Mouse (Mus musculus): ENCODE data around the gene Sh3bgrl. TPM values are rescaled to one million over a fixed set of nuclear protein-coding genes. Genes with fewer than 3 reads are reported as not detected.

Gene Sh3bgrl
- total RNA-seq, 2 experiments from 2014 or later, result 59.8 to 69.6 TPM

DNA sequence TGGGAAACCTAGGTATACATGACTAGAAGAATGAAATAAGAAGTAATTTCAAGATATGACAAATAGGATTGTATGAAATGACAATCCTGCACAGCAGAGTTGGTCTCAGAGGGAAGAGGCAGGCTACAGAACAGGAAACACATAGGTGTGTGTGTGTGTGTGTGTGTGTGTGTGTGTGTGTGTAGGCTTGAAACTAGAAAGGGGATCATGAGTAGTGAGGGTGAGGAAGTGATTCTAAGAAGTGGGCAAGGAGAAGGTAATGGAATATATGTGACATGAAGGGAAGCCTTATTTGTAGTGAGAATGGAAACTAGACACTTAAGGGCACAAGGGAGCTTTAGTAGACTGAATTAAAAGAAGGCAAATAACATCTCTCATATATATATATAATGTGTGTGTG is 112.7 kb downstream of the Sh3bgrl start:
- DNase-seq (ENCODE audit: low spot score in 2 of 2), result no peak

GRCm38 (mm10) chrX:109228720-109229119 is 133.6 kb downstream of the Sh3bgrl start:
- intact Hi-C loops (cut with DNase I), result no loop called here
- no peak for DNase-seq (ENCODE audit: low spot score in 2 of 2)

More for the DNA sequence above, 112.7 kb downstream of the Sh3bgrl start:
- intact Hi-C loops (cut with DNase I), result no loop called here

DNA sequence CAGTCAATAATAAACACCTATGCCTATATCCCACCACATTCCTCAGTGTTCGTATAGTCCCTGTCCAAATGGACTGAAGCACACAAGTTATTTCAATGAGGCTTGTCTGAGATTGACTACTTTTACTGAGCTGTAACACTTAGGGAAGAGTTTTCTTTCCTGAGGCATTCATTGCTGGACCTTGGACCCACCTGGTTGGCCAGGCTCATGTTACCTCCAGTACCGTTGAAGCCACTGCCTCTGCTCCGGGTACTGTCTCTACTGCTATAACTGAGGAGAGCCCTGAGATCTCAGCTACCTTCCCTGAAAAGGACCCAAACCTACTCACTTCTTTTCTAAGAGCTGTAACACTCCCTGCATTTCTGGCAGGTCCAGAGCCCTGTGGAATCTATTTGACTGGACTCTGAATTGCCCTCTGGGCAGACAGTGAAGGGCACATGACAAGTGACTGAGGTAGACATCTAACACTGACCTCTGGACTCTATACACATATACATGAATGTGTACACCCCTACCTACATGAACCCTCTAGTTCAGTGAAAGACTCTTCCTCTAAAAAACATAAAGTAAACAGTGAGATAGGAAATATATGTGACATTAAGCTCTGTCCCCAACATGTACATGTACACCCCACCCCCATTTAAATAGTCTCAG is 140.3 kb downstream of the Sh3bgrl start:
- intact Hi-C loops (cut with DNase I), result no loop called here

DNA sequence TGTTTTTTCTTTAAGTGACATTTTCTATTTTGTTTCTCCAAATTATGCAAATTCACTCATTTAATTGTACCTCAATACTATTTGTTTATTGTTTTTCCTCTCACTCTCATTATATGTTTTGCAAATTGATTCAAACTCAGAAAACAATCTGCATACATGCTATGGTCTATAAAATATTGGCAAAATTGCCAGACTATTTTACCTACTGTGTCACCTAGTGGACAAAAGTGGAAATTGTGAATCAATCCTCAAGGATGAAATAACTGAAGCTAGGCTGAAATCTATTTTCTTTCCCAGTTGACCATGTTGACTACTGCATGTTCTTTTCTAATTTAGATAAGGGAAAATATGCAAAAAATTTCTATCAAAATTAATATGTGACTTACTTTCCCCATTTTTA is 143.0 kb downstream of the Sh3bgrl start:
- intact Hi-C loops (cut with DNase I), result no loop called here
- DNase-seq (ENCODE audit: low spot score in 2 of 2), result peak in 1 of 2 experiments; percentile 1

More for the DNA sequence above, 140.3 kb downstream of the Sh3bgrl start:
- no peak for DNase-seq (ENCODE audit: low spot score in 2 of 2)

Other genes with a start within 250 kb of the Sh3bgrl start
- 1 to 10 TPM; 5.1 to 5.2 TPM for gene Hmgn5, start 82.0 kb upstream of the Sh3bgrl start, total RNA-seq (2021)
- not detected for gene Gm6377, start 101.4 kb downstream of the Sh3bgrl start, total RNA-seq (2021)